ENCODE assay signal across 26 mouse cellular contexts in the genomic region with DNA sequence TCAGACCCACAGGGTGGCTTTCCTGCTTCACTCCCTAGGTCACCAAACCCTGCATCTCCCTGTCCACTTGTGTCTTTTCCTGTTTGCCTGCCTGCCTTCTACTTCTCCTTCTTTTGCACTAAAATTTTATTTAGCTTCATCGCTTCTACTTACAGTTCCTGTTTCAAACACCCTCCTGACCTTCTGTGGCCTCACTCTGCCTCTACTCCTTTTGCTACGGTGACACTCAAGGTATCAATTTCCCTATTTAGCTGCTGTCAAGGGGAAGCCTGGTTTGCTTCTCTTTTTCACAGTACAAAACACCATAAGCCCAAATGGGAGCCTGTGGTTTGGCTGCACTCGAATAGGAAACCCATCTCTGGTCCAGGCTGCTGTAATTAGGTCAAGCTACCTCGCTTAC. TPM values are rescaled to one million over a fixed set of nuclear protein-coding genes. Genes with fewer than 3 reads are reported as not detected.
DNase-seq lines count a peak whose midpoint lies in the region; ATAC-seq and TF ChIP-seq lines count a peak whose summit lies in the region.
"Had no signal": no experiment of that assay in that cellular context is flagged by ENCODE, and none has a peak within 500 bp of the region (broad histone marks: within the 10 kb centered on the region; RNA-seq: fewer than 3 reads in every experiment).

No protein-coding gene starts in this region.

- TF ChIP-seq RAD21 in MEL (IDR thresholded peaks at IDR 0.05; ENCODE audit: low read depth, low read length) = no peak

- H3K4me3 ChIP-seq in limb, embryonic 11.5 days (ENCODE audit: low read depth, low read length) = no peak overlapping the region
- H3K4me3 ChIP-seq in limb, embryonic 10.5 days = no peak overlapping the region
- H3K4me3 ChIP-seq in MEL (ENCODE audit: control insufficient read depth in 1 of 2, insufficient read depth in 1 of 2, low read depth in 2 of 2, low read length in 2 of 2) = no peak overlapping the region; a peak in 1 of 4 replicates
- H3K4me3 ChIP-seq in spleen, adult 2 months (ENCODE audit: extremely low read depth, insufficient read depth, insufficient read length) = peak overlapping the region; percentile 41; the same call in 1 of the 2 replicates
- no peak overlapping the region for H3K4me3 ChIP-seq in liver, embryonic 12.5 days
- H3K4me3 ChIP-seq: forebrain, embryonic 12.5 days; gastrocnemius, adult 2 months; heart, embryonic 15.5 days; hindbrain, embryonic 10.5 days; layer of hippocampus, adult 2 months; liver, embryonic 13.5 days; lung, embryonic 15.5 days; stomach, embryonic 15.5 days had no signal

- no peak overlapping the region for H3K9ac ChIP-seq in limb, embryonic 11.5 days (ENCODE audit: low read length)
- H3K9ac ChIP-seq in MEL (ENCODE audit: control insufficient read depth, low read depth, low read length, poor library complexity, severe bottlenecking) = no peak overlapping the region
- H3K9ac ChIP-seq in liver, embryonic 12.5 days = no peak overlapping the region
- H3K9ac ChIP-seq: forebrain, embryonic 12.5 days; heart, embryonic 15.5 days; liver, embryonic 13.5 days; lung, embryonic 15.5 days; stomach, embryonic 15.5 days had no signal

- intact Hi-C loops in heart, postnatal 14 days (cut with DNase I) = no loop called here

- no peaks in the 10 kb centered on the region for H3K27me3 ChIP-seq in limb, embryonic 11.5 days (ENCODE audit: control insufficient read depth, insufficient read depth, low read length)
- H3K27me3 ChIP-seq in limb, embryonic 10.5 days (ENCODE audit: low read depth, poor library complexity, severe bottlenecking) = no peaks in the 10 kb centered on the region
- H3K27me3 ChIP-seq in MEL (ENCODE audit: control insufficient read depth in 1 of 2, insufficient read depth in 2 of 2, low read length in 2 of 2) = peaks cover 0 to 2% of the 10 kb centered on the region in 2 experiments; a peak in 2 of 4 replicates
- H3K27me3 ChIP-seq in spleen, adult 2 months (ENCODE audit: control insufficient read depth, insufficient read depth, low read length) = no peaks in the 10 kb centered on the region
- 0 out of 2 replicates have a peak, but pooled peaks cover 5% of the 10 kb centered on the region for H3K27me3 ChIP-seq in liver, embryonic 12.5 days (replicated peaks)
- H3K27me3 ChIP-seq: forebrain, embryonic 12.5 days; heart, embryonic 15.5 days; lung, embryonic 15.5 days; stomach, embryonic 15.5 days had no signal

- no peak overlapping the region for H3K27ac ChIP-seq in limb, embryonic 11.5 days (replicated peaks; ENCODE audit: low read depth, low read length)
- H3K27ac ChIP-seq in limb, embryonic 10.5 days = no peak overlapping the region
- H3K27ac ChIP-seq in MEL (ENCODE audit: control insufficient read depth, low read depth, low read length) = no peak overlapping the region
- peak overlapping the region; percentile 82 for H3K27ac ChIP-seq in spleen, adult 2 months (ENCODE audit: insufficient read depth, low read length)
- no peak overlapping the region for H3K27ac ChIP-seq in liver, embryonic 12.5 days
- H3K27ac ChIP-seq: forebrain, embryonic 12.5 days; gastrocnemius, adult 2 months; heart, embryonic 15.5 days; hindbrain, embryonic 10.5 days; layer of hippocampus, adult 2 months; liver, embryonic 13.5 days; lung, embryonic 15.5 days; stomach, embryonic 15.5 days had no signal

- no peak overlapping the region for H3K4me2 ChIP-seq in limb, embryonic 11.5 days (ENCODE audit: low read depth, severe bottlenecking)
- no peak overlapping the region for H3K4me2 ChIP-seq in liver, embryonic 12.5 days
- H3K4me2 ChIP-seq: forebrain, embryonic 12.5 days; heart, embryonic 15.5 days; liver, embryonic 13.5 days; lung, embryonic 15.5 days; stomach, embryonic 15.5 days had no signal

- H3K4me1 ChIP-seq in limb, embryonic 11.5 days (ENCODE audit: control insufficient read depth, insufficient read depth, low read length) = no peaks in the 10 kb centered on the region
- H3K4me1 ChIP-seq in limb, embryonic 10.5 days = peaks cover 9% of the 10 kb centered on the region; the same call in 1 of the 2 replicates
- H3K4me1 ChIP-seq in MEL (ENCODE audit: control insufficient read depth in 1 of 2, insufficient read depth in 2 of 2, low read length in 2 of 2) = peaks cover 2 to 10% of the 10 kb centered on the region in 2 experiments
- peaks cover 7% of the 10 kb centered on the region; the same call in 1 of the 2 replicates for H3K4me1 ChIP-seq in spleen, adult 2 months (ENCODE audit: control insufficient read depth, insufficient read depth, insufficient read length)
- no peaks in the 10 kb centered on the region for H3K4me1 ChIP-seq in liver, embryonic 12.5 days
- H3K4me1 ChIP-seq: forebrain, embryonic 12.5 days; heart, embryonic 15.5 days; hindbrain, embryonic 10.5 days; liver, embryonic 13.5 days; lung, embryonic 15.5 days; stomach, embryonic 15.5 days had no signal

- no peak for TF ChIP-seq CTCF in MEL (IDR thresholded peaks at IDR 0.05 in 2 of 3, conservative IDR thresholded peaks at IDR 0.05 in 1 of 3; ENCODE audit: control insufficient read depth in 1 of 3, insufficient read depth in 1 of 3, low read depth in 2 of 3, low read length in 3 of 3, poor library complexity in 1 of 3, severe bottlenecking in 1 of 3)
- TF ChIP-seq CTCF in spleen, adult 2 months (IDR thresholded peaks at IDR 0.05; ENCODE audit: extremely low read depth, insufficient read depth, insufficient read length, insufficient replicate concordance) = no peak

- peak; percentile 23 for DNase-seq in limb, embryonic 11.5 days (ENCODE audit: low spot score)
- DNase-seq in limb, embryonic 10.5 days (ENCODE audit: low spot score) = no peak
- DNase-seq in MEL (ENCODE audit: low read depth, low spot score) = peak; percentile 81
- peak; percentile 53 to 58 for DNase-seq in spleen, adult 2 months (ENCODE audit: low read depth in 1 of 2, low spot score in 2 of 2)
- DNase-seq in layer of hippocampus, adult 9-11 months = no peak
- DNase-seq in heart, postnatal 14 days = no peak
- DNase-seq: adrenal gland, postnatal 10 days; cerebellum, adult 11 months; cerebellum, postnatal 36 days; gastrocnemius, adult 2 months; heart, adult 18-20 months; kidney, adult 2 months; kidney, postnatal 10 days; liver, embryonic 13.5 days; retina, postnatal 1 day; thymus, adult 2 months had no signal

- no peak for TF ChIP-seq EP300 in MEL (IDR thresholded peaks at IDR 0.05; ENCODE audit: low read depth in 1 of 2, low read length in 2 of 2)

- H3K9me3 ChIP-seq in limb, embryonic 11.5 days (ENCODE audit: control insufficient read depth, low read length) = no peaks in the 10 kb centered on the region
- no peaks in the 10 kb centered on the region for H3K9me3 ChIP-seq in limb, embryonic 10.5 days (replicated peaks)
- H3K9me3 ChIP-seq in MEL (replicated peaks; ENCODE audit: insufficient read depth, low read length) = no peaks in the 10 kb centered on the region
- no peaks in the 10 kb centered on the region for H3K9me3 ChIP-seq in liver, embryonic 12.5 days (replicated peaks)
- H3K9me3 ChIP-seq: heart, embryonic 15.5 days; hindbrain, embryonic 10.5 days; liver, embryonic 13.5 days; lung, embryonic 15.5 days; stomach, embryonic 15.5 days had no signal

- no peak for TF ChIP-seq POLR2A in MEL (IDR thresholded peaks at IDR 0.05; ENCODE audit: control insufficient read depth in 1 of 2, insufficient read depth in 1 of 2, low read depth in 1 of 2, low read length in 2 of 2, poor library complexity in 1 of 2)
- TF ChIP-seq POLR2A in spleen, adult 2 months (IDR thresholded peaks at IDR 0.05; ENCODE audit: low read depth, low read length) = no peak

- 27% methylated on average over 4 of the region's 4 CpGs for WGBS in limb, embryonic 11.5 days
- 40% methylated on average over 4 of the region's 4 CpGs for WGBS in limb, embryonic 10.5 days
- 10% methylated on average over 4 of the region's 4 CpGs for WGBS in spleen, adult 2 months
- WGBS in liver, embryonic 12.5 days (ENCODE audit: insufficient replicate concordance) = 23% methylated on average over 4 of the region's 4 CpGs

- no peak for ATAC-seq in limb, embryonic 11.5 days (ENCODE audit: insufficient number of reproducible peaks, low FRiP score, low TSS enrichment, low read depth)
- peak; percentile 96 for ATAC-seq in megakaryocyte progenitor cell, adult 5-6 weeks (replicated peaks; ENCODE audit: poor library complexity)
- ATAC-seq in liver, embryonic 12.5 days = no peak
- ATAC-seq: midbrain, embryonic 16.5 days; Patski had no signal

- no peaks in the 10 kb centered on the region for H3K79me2 ChIP-seq in MEL (ENCODE audit: control insufficient read depth, insufficient read depth, low read length, poor library complexity)

- no peaks in the 10 kb centered on the region for H3K36me3 ChIP-seq in limb, embryonic 11.5 days (ENCODE audit: control insufficient read depth, insufficient read depth, low read length)
- H3K36me3 ChIP-seq in limb, embryonic 10.5 days = no peaks in the 10 kb centered on the region
- peaks cover 0 to 10% of the 10 kb centered on the region in 2 experiments; a peak in 2 of 4 replicates for H3K36me3 ChIP-seq in MEL (ENCODE audit: control insufficient read depth in 1 of 2, insufficient read depth in 2 of 2, low read length in 2 of 2)
- H3K36me3 ChIP-seq in spleen, adult 2 months (ENCODE audit: control insufficient read depth, insufficient read depth, low read length) = no peaks in the 10 kb centered on the region
- H3K36me3 ChIP-seq in liver, embryonic 12.5 days = no peaks in the 10 kb centered on the region
- H3K36me3 ChIP-seq: forebrain, embryonic 12.5 days; heart, embryonic 15.5 days; hindbrain, embryonic 10.5 days; liver, embryonic 13.5 days; lung, embryonic 15.5 days; stomach, embryonic 15.5 days had no signal

RNA-seq across cellular contexts. Expression of gene Sumf1, which starts 11.7 kb away (rescaled TPM):
- polyA plus RNA-seq in limb, embryonic 11.5 days (2014; fragmentation: Nextera tagmentation; extraction: Ambion mirVana) = 15.5 and 16.6 TPM in 2 replicates
- 12.9 and 14.2 TPM in 2 replicates for polyA plus RNA-seq in limb, embryonic 10.5 days (2016; fragmentation: Nextera tagmentation; extraction: Ambion mirVana)
- 7.9 and 9.4 TPM in 2 replicates for total RNA-seq in MEL (2012; rRNA removed)
- 10 to 100 TPM in 1 of 2 experiments, not detected in 1; 11.2 TPM for polyA plus RNA-seq in MEL (2012; ENCODE audit: insufficient read depth in 1 of 2, insufficient read length in 2 of 2, low read depth in 1 of 2, low replicate concordance in 2 of 2, missing spikeins in 1 of 2)
- total RNA-seq in megakaryocyte progenitor cell, adult 5-6 weeks (2015) = 12.8 and 18.5 TPM in 2 replicates
- total RNA-seq in megakaryocyte progenitor cell, adult 5-6 weeks (2017) = 18.5 and 21.8 TPM in 2 replicates
- 19.1 and 22.5 TPM in 2 replicates for polyA plus RNA-seq in spleen, adult 2 months (2012; rRNA removed)
- polyA plus RNA-seq in liver, embryonic 12.5 days (2016; fragmentation: Nextera tagmentation; extraction: Ambion mirVana) = 11.9 and 12.7 TPM in 2 replicates
- total RNA-seq in heart, postnatal 14 days (2021) = 10 to 100 TPM; 15.7 to 17.1 TPM

RNA-seq across cellular contexts. Expression of gene Itpr1, which starts 15.8 kb away (rescaled TPM):
- polyA plus RNA-seq in limb, embryonic 11.5 days (2014; fragmentation: Nextera tagmentation; extraction: Ambion mirVana) = 6.4 and 7.7 TPM in 2 replicates
- polyA plus RNA-seq in limb, embryonic 10.5 days (2016; fragmentation: Nextera tagmentation; extraction: Ambion mirVana) = 8.2 and 9.8 TPM in 2 replicates
- total RNA-seq in MEL (2012; rRNA removed) = 12.2 and 15.6 TPM in 2 replicates
- 10 to 100 TPM in 1 of 2 experiments, not detected in 1; 19.0 TPM for polyA plus RNA-seq in MEL (2012; ENCODE audit: insufficient read depth in 1 of 2, insufficient read length in 2 of 2, low read depth in 1 of 2, low replicate concordance in 2 of 2, missing spikeins in 1 of 2)
- 36.5 and 40.4 TPM in 2 replicates for total RNA-seq in megakaryocyte progenitor cell, adult 5-6 weeks (2015)
- total RNA-seq in megakaryocyte progenitor cell, adult 5-6 weeks (2017) = 76.6 and 90.4 TPM in 2 replicates
- polyA plus RNA-seq in spleen, adult 2 months (2012; rRNA removed) = 17.6 and 17.9 TPM in 2 replicates
- polyA plus RNA-seq in liver, embryonic 12.5 days (2016; fragmentation: Nextera tagmentation; extraction: Ambion mirVana) = 5.4 and 5.7 TPM in 2 replicates
- 10 to 100 TPM; 57.3 to 63.4 TPM for total RNA-seq in heart, postnatal 14 days (2021)

Comparison
In these comparisons a context has a peak if more than half of its experiments do, and no peak if none do; other contexts are left out.
1. DNase-seq: peak in limb, embryonic 11.5 days (single experiment), MEL (single experiment) and spleen, adult 2 months (2 of 2); none in limb, embryonic 10.5 days (single experiment), layer of hippocampus, adult 9-11 months (single experiment) and heart, postnatal 14 days (0 of 2).